In the genomic region with DNA sequence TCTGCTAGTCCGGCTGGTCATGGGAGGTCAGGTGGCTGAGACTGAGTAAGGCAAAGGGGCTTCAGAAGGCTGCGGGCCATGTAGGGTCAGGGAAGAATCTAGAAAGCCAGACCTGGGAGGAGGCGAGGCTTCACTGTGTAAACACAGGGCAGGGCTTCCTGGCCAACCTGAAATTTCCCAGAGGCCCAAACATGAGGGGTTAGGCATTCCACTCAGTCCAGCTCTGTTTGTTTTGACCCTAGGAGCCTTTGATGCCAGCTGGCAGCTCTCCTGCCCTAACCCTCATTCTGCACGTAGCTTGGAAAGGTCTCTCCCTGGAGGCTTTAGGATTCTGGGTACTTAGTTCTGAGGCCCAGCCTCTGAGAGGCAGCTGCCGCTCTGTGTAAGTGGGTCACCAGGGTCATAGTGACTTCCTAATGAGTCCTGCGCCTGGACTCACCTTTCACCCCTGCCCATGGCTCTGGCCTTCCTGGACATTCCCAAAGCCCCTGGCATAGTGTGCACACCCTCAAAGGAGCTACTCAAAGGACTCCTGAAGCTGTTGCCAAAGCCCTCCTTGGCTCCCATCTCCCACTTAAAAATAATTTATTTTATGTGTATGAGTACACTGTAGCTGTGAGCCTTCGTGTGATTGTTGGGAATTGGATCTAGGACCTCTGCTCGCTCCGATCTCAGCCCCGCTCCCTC, we compare ENCODE assay signal across 8 mouse cellular contexts. TPM values are rescaled to one million over a fixed set of nuclear protein-coding genes. Genes with fewer than 3 reads are reported as not detected.
DNase-seq lines count a peak whose midpoint lies in the region; ATAC-seq lines count a peak whose summit lies in the region.

No protein-coding gene starts in this region.

- ATAC-seq in heart, embryonic 15.5 days (replicated peaks; ENCODE audit: insufficient number of reproducible peaks, insufficient read depth, low FRiP score, low read depth) = peak; percentile 18; the same call in 1 of the 2 replicates
- ATAC-seq in stomach, embryonic 15.5 days (ENCODE audit: insufficient read depth, low FRiP score, low read depth) = peak; percentile 43
- ATAC-seq in forebrain, embryonic 15.5 days (replicated peaks) = no peak

- H3K4me3 ChIP-seq in heart, embryonic 15.5 days = no peak overlapping the region
- no peak overlapping the region for H3K4me3 ChIP-seq in stomach, embryonic 15.5 days (replicated peaks)
- no peak overlapping the region for H3K4me3 ChIP-seq in forebrain, embryonic 15.5 days

- peak; percentile 32 for DNase-seq in ovary, postnatal 36 days (ENCODE audit: low spot score)
- DNase-seq in ovary, postnatal 10 days (ENCODE audit: low spot score) = no peak
- peak; percentile 53 to 60 for DNase-seq in kidney, postnatal 36 days
- no peak for DNase-seq in thymus, postnatal 0 days (ENCODE audit: low spot score)
- no peak for DNase-seq in right cerebral cortex, adult 18-20 months

- no peaks in the 10 kb centered on the region for H3K36me3 ChIP-seq in heart, embryonic 15.5 days
- H3K36me3 ChIP-seq in stomach, embryonic 15.5 days = no peaks in the 10 kb centered on the region
- no peaks in the 10 kb centered on the region for H3K36me3 ChIP-seq in forebrain, embryonic 15.5 days

- peak overlapping the region; percentile 34; the same call in 1 of the 2 replicates for H3K4me2 ChIP-seq in heart, embryonic 15.5 days
- H3K4me2 ChIP-seq in stomach, embryonic 15.5 days = no peak overlapping the region
- no peak overlapping the region for H3K4me2 ChIP-seq in forebrain, embryonic 15.5 days (replicated peaks)

- H3K4me1 ChIP-seq in heart, embryonic 15.5 days (replicated peaks) = peaks cover 41% of the 10 kb centered on the region
- H3K4me1 ChIP-seq in stomach, embryonic 15.5 days = peaks cover 44% of the 10 kb centered on the region
- peaks cover 22% of the 10 kb centered on the region for H3K4me1 ChIP-seq in forebrain, embryonic 15.5 days

- no peak overlapping the region for H3K9ac ChIP-seq in heart, embryonic 15.5 days
- H3K9ac ChIP-seq in stomach, embryonic 15.5 days = no peak overlapping the region; the same call in 1 of the 2 replicates
- no peak overlapping the region for H3K9ac ChIP-seq in forebrain, embryonic 15.5 days (replicated peaks)

- H3K27ac ChIP-seq in heart, embryonic 15.5 days = peak overlapping the region; percentile 86
- peak overlapping the region; percentile 86 for H3K27ac ChIP-seq in stomach, embryonic 15.5 days
- no peak overlapping the region for H3K27ac ChIP-seq in forebrain, embryonic 15.5 days (replicated peaks)

- H3K27me3 ChIP-seq in heart, embryonic 15.5 days = no peaks in the 10 kb centered on the region
- no peaks in the 10 kb centered on the region for H3K27me3 ChIP-seq in stomach, embryonic 15.5 days (replicated peaks)
- H3K27me3 ChIP-seq in forebrain, embryonic 15.5 days = no peaks in the 10 kb centered on the region

- no peaks in the 10 kb centered on the region for H3K9me3 ChIP-seq in heart, embryonic 15.5 days (replicated peaks)
- no peaks in the 10 kb centered on the region for H3K9me3 ChIP-seq in stomach, embryonic 15.5 days
- no peaks in the 10 kb centered on the region for H3K9me3 ChIP-seq in forebrain, embryonic 15.5 days

- 43% methylated on average over 10 of the region's 10 CpGs for WGBS in heart, embryonic 15.5 days
- WGBS in stomach, embryonic 15.5 days = 37% methylated on average over 10 of the region's 10 CpGs
- 75% methylated on average over 10 of the region's 10 CpGs for WGBS in forebrain, embryonic 15.5 days

RNA-seq across cellular contexts. Expression of a gene that starts 2.7 kb away (rescaled TPM):
- 998 and 1,017 TPM in 2 replicates for polyA plus RNA-seq in heart, embryonic 15.5 days (2015; fragmentation: Nextera tagmentation; extraction: Ambion mirVana)
- 1,050 and 1,128 TPM in 2 replicates for polyA plus RNA-seq in stomach, embryonic 15.5 days (2015; fragmentation: Nextera tagmentation; extraction: Ambion mirVana)
- 376 and 398 TPM in 2 replicates for polyA plus RNA-seq in thymus, postnatal 0 days (2015; fragmentation: Nextera tagmentation; extraction: Ambion mirVana)
- 689 and 728 TPM in 2 replicates for polyA plus RNA-seq in forebrain, embryonic 15.5 days (2015; fragmentation: Nextera tagmentation; extraction: Ambion mirVana)

RNA-seq across cellular contexts. Expression of a gene that starts 12.8 kb away (rescaled TPM):
- 1.1 TPM in 2 replicates for polyA plus RNA-seq in heart, embryonic 15.5 days (2015; fragmentation: Nextera tagmentation; extraction: Ambion mirVana)
- 0.40 and 0.57 TPM in 2 replicates for polyA plus RNA-seq in stomach, embryonic 15.5 days (2015; fragmentation: Nextera tagmentation; extraction: Ambion mirVana)
- 0.35 and 0.48 TPM in 2 replicates for polyA plus RNA-seq in thymus, postnatal 0 days (2015; fragmentation: Nextera tagmentation; extraction: Ambion mirVana)
- 2.0 and 2.3 TPM in 2 replicates for polyA plus RNA-seq in forebrain, embryonic 15.5 days (2015; fragmentation: Nextera tagmentation; extraction: Ambion mirVana)

RNA-seq across cellular contexts. Expression of a gene that starts 14.8 kb away (rescaled TPM):
- 0.08 and 0.09 TPM in 2 replicates for polyA plus RNA-seq in heart, embryonic 15.5 days (2015; fragmentation: Nextera tagmentation; extraction: Ambion mirVana)
- 0.08 and 0.14 TPM in 2 replicates for polyA plus RNA-seq in stomach, embryonic 15.5 days (2015; fragmentation: Nextera tagmentation; extraction: Ambion mirVana)
- polyA plus RNA-seq in thymus, postnatal 0 days (2015; fragmentation: Nextera tagmentation; extraction: Ambion mirVana) = 0.05 TPM in 1 of 2 replicates, not detected in the other
- polyA plus RNA-seq in forebrain, embryonic 15.5 days (2015; fragmentation: Nextera tagmentation; extraction: Ambion mirVana) = 0.64 and 0.69 TPM in 2 replicates

RNA-seq across cellular contexts. Expression of a gene that starts 19.6 kb away (rescaled TPM):
- 86.7 and 98.4 TPM in 2 replicates for polyA plus RNA-seq in heart, embryonic 15.5 days (2015; fragmentation: Nextera tagmentation; extraction: Ambion mirVana)
- polyA plus RNA-seq in stomach, embryonic 15.5 days (2015; fragmentation: Nextera tagmentation; extraction: Ambion mirVana) = 107 and 108 TPM in 2 replicates
- polyA plus RNA-seq in thymus, postnatal 0 days (2015; fragmentation: Nextera tagmentation; extraction: Ambion mirVana) = 138 and 141 TPM in 2 replicates
- polyA plus RNA-seq in forebrain, embryonic 15.5 days (2015; fragmentation: Nextera tagmentation; extraction: Ambion mirVana) = 75.7 and 81.2 TPM in 2 replicates

RNA-seq across cellular contexts. Expression of a gene that starts 32.4 kb away (rescaled TPM):
- polyA plus RNA-seq in heart, embryonic 15.5 days (2015; fragmentation: Nextera tagmentation; extraction: Ambion mirVana) = 39.5 and 46.8 TPM in 2 replicates
- 58.2 and 59.3 TPM in 2 replicates for polyA plus RNA-seq in stomach, embryonic 15.5 days (2015; fragmentation: Nextera tagmentation; extraction: Ambion mirVana)
- polyA plus RNA-seq in thymus, postnatal 0 days (2015; fragmentation: Nextera tagmentation; extraction: Ambion mirVana) = 56.0 and 58.2 TPM in 2 replicates
- polyA plus RNA-seq in forebrain, embryonic 15.5 days (2015; fragmentation: Nextera tagmentation; extraction: Ambion mirVana) = 80.0 and 83.6 TPM in 2 replicates

Comparison
In these comparisons a context has a peak if more than half of its experiments do, and no peak if none do; other contexts are left out.
1. DNase-seq: peak in ovary, postnatal 36 days (single experiment) and kidney, postnatal 36 days (2 of 2); none in ovary, postnatal 10 days (single experiment), thymus, postnatal 0 days (single experiment) and right cerebral cortex, adult 18-20 months (single experiment).